Mouse (Mus musculus) small intestine, adult 2 months (tissue): ENCODE results near the gene Btn2a2.

Experiments
- CTCF ChIP-seq: fragments of 200-500 bp; IDR thresholded peaks from 2 replicates; pipeline ENCODE4 v1.5.1; 2012; ENCODE audit warnings: low read depth, mild to moderate bottlenecking, control low read depth, inconsistent platforms, low read length, moderate library complexity, mixed read lengths; ENCODE audit not compliant: insufficient replicate concordance, insufficient read length; ENCODE audit errors: extremely low read depth
- POLR2A ChIP-seq: fragments of 200-500 bp; IDR thresholded peaks from 2 replicates; pipeline ENCODE4 v1.6.1; 2012; ENCODE audit warnings: low read depth, mild to moderate bottlenecking, control low read depth, inconsistent platforms, low read length, moderate library complexity

GRCm38 (mm10) chr13:23444451-23444850, 44.2 kb downstream of the Btn2a2 start:
- no peak for TF ChIP-seq POLR2A
- TF ChIP-seq CTCF = no peak
